Mouse (Mus musculus): ENCODE results near the gene Cd200r2.
"Not testable (repeated sequence)": the region's sequence is repeated elsewhere in the genome, so short reads cannot be mapped to it uniquely, and the experiment has no call there.

Cd200r2 gene

DNA sequence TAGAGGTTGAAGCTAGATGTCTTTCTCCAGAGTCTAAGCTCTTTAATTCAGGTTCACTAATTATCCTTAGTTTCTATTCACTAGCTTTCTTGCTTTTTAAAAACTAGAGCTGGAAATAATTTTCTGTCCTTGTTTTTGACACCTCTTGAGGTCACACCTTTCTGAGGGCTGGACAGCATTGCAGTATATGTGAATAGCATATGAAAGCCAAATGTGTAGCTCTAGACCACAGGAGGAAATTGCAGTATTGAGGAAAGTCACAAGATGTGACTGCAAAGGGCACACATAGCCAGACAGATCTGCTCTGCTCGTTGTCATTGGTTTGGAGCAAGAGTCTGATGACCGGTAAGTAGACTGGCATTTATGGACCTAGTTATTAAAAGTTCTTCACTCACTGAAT, at the start of gene Cd200r2:
Gene Cd200r2, plus strand, starts transcription at position 301 of the 400 bp plus-strand sequence.
- no peak for DNase-seq (ENCODE audit: low spot score)

DNA sequence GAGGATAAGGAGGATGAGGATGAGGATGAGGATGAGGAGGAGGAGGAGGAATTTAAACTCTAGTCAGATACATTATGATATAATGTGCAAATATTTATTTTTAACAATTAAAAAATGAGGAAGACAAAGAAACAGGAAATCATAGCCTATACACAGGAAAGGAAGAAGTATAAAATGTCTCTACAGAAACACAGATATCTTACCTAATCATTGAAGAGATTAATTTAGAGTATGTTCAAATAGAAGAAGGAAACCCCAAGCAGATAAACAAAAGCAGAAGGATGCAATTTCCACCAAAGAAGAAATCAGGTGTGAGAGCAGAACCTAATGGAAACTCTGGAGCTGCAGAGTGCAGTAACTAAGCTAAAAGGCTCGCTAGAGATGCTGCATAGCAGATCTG, 48.9 kb upstream of the Cd200r2 start:
- no peak for DNase-seq (ENCODE audit: low spot score)

DNA sequence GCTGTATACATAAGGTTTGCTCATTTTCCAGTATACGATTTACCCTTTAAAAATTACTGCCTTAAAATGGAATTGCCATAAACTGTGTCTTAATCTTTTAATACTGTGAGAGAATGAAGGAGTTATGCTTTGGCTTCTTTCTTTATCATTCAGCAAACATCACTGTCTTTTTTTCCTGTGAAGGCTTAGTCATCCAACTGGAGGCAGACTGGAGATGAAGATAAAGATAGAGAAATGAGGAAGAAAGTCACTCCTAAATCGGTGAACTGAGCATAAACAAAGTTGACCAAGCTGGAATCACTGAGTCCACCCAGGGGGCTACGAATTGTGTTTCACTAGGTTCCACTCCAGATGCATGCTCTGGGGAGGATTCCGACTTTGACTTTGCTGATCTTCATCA, 46.4 kb upstream of the Cd200r2 start:
- no peak for DNase-seq (ENCODE audit: low spot score)

DNA sequence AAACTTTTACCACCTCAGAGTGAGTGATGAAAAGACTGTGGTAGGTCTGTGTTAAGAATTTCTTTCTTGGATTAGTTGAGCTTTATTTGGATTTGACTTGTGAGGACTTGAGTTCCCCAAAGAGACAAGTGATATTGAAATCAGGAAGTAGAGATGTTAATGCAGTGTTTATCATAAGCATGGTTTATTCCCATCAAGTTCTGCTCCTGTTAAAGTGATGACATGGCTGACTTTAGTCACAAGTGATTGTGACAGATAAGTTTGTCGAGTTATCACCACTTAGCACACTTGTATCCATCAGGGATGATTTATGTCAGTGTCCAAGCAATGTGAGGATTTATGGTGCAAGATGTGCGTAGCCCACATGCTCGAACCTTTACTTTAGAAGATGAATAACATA, 34.6 kb upstream of the Cd200r2 start:
- no peak for DNase-seq (ENCODE audit: low spot score)

DNA sequence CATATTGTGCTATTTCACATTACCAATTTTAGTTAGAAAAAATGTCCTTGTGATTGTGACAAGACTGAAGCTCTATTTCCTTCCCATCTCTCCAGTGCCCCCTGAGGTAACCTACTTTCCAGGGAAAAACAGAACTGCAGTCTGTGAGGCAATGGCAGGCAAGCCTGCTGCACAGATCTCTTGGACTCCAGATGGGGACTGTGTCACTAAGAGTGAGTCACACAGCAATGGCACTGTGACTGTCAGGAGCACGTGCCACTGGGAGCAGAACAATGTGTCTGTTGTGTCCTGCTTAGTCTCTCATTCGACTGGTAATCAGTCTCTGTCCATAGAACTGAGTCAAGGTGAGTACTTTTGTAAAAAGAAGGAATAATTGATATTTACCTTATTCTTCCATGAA, 33.7 kb upstream of the Cd200r2 start:
- DNase-seq (ENCODE audit: low spot score): not testable (repeated sequence)

DNA sequence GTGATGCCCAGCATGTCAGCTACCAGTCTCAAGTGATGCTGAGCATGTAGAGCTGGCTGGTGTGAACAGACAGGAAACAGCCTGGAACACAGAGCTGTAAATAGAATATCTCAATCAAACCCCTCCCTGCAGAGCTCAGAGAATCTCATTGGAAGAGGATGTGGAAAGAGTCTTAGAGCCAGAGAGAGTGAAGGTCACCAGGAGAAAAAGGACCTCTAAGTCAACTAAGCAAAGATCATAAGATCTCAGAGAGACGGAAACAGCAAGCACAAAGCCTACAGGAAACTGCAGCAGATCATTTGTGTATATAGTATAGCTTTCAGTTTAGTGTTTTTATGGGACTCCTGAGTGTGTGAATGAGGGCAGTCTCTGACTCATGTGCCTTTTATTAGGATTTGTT, 8.3 kb downstream of the Cd200r2 start:
- DNase-seq (ENCODE audit: low spot score): no peak

DNA sequence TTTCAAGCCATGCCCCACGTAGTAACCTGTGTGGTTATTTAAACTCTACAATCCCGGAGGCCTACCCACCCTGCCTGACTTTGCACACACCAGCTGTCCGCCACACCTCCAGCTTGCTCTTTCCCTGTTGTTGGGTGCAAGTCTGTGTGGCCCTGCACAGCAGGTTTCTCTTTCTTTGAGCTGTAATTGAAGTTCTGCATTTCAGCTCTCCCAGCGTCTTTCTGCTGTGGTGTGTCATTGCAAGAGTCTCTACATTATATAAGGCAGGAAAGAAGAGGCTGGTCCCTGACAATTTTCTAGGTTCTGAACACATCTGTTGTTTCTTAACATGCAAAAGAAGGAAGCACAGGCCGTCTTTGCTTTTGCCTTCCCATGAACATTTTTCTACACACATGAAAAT, 9.7 kb downstream of the Cd200r2 start:
- DNase-seq (ENCODE audit: low spot score): no peak

DNA sequence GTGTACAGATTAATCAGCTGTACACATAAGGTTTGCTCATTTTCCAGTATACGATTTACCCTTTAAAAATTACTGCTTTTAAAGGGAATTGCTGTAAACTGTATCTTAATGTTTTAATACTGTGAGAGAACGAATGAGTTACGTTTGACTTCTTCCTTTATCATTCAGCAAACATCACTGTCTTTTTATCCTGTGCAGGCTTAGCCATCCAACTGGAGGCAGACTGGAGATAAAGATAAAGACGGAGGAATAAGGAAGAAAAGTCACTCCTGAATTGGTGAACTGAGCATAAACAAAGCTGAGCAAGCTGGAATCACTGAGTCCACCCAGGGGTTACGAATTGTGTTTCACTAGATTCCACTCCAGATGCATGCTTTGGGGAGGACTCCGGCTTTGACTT, 10.7 kb downstream of the Cd200r2 start:
- DNase-seq (ENCODE audit: low spot score): no peak

DNA sequence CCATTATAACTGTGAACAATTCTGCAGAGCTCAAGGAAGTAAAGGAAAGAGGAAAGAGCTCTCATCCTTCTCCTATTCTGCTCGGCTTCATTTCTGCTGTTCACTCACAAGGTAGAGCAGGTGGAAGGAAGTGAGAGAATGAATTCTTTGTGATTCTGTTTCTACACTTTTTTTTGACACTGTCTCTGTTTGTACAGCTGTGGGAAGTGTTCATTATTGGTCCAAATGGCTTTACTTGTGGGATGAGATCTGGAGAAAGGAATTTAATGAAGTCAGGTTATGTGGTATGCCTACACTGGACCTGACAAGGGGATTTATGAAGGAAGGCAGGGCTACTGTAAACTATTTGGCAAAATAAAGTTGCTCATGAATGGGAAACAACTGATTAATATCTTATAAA, 23.9 kb downstream of the Cd200r2 start:
- DNase-seq (ENCODE audit: low spot score): no peak

DNA sequence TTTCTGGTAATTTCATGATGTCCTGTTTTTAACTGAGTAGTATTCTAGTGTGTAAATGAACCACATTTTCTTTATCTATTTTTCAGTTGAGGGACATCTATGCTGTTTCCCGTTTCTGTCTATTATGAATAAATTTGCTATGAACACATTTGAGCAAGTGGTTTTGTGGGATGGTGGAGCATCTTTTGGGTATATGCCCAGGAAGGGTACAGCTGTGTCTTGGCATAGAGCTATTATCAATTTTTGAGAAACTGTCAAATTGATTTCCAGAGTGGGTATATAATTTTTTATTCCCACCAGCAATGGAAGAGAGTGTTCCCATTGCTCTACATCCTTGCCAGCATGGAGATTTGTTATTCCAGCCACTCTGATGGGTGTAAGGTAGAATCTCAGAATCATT, 65.1 kb downstream of the Cd200r2 start:
- DNase-seq (ENCODE audit: low spot score): no peak

DNA sequence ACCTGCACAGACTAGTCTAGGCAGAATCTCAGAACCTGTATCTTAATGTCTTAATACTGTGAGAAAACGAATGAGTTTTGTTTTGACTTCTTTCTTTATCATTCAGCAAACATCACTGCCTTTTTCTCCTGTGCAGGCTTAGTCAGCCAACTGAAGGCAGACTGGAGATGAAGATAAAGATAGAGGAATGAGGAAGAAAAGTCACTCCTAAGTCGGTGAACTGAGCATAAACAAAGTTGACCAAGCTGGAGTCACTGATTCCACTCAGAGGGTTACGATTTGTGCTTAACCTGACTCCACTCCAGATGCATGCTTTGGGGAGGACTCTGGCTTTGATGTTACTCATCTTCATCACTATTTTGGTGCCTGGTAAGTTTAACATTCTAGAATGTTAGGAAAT, 76.6 kb downstream of the Cd200r2 start, which contains the start of gene Cd200r3:
Gene Cd200r3, plus strand, starts transcription at position 211 of the 400 bp plus-strand sequence.
- DNase-seq (ENCODE audit: low spot score): no peak

DNA sequence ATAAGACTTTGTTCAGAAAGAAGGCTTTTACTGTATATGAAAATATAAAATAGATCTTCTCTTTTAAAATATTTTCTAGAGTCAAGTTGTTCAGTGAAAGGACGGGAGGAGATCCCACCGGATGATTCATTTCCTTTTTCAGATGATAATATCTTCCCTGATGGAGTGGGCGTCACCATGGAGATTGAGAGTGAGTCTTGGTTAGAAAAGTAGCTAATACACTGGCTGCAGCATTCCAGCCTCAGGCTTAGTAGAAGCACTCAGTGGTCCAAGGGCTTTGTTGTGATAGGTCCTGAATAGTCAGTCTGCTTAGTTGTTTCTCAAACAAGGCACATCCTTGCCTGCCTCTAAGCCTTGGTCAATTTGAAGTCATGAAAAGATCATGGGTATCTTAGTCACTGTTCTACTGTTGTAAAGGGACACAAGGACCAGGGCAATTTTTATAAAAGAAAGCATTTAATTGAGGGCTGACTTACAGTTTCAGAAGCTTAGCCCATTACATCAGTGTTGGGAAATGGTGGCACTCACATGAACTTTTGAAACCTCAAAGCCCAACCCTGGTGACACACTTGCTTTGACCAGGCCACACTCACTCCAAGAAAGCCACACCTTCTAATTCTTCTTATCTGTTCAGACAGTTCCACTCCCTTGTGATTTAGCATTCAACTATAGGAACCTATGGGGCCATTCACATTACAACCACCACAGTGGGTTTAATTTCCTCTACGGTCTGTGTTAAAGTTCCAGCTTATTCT, 84.6 kb downstream of the Cd200r2 start:
- no peak for DNase-seq (ENCODE audit: low spot score)

DNA sequence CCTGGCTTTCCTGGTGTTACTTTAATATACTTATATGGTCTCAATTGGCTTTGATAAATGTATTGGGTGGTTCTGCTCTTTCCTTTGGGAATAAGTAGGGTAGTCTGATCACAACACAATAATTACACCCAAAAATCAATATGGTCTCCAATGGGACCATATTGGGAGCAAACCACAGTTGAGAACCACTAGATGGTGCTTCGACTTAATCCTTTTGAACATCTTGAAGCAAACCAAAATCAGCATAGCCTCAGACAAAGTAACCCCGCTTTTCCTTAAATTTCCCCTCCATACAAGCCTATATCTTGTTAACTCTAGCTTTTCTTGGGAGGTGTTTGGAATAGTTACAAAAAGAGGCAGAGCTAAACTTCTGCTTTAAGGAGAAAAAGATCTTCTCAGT, 95.4 kb downstream of the Cd200r2 start:
- no peak for DNase-seq (ENCODE audit: low spot score)

DNA sequence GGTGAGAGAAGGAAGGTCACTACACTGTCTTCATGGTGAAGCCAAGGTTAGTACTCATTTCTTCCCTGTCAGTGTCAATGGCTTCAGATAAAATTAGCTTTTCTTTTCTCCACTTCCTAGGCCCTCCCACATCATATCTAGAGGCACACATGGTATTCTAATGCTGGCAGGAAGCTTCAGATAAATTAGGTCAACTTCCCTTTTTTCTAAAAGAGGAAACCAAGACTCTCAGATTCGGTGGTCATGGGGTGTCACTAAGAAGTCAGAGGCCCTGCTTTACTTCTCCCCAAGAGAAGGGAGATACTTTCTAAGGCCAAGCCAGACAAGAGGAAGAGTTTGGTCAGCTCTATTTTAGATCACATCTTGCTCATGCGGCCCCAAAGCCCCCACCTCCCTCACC, 95.9 kb downstream of the Cd200r2 start:
- no peak for DNase-seq (ENCODE audit: low spot score)

DNA sequence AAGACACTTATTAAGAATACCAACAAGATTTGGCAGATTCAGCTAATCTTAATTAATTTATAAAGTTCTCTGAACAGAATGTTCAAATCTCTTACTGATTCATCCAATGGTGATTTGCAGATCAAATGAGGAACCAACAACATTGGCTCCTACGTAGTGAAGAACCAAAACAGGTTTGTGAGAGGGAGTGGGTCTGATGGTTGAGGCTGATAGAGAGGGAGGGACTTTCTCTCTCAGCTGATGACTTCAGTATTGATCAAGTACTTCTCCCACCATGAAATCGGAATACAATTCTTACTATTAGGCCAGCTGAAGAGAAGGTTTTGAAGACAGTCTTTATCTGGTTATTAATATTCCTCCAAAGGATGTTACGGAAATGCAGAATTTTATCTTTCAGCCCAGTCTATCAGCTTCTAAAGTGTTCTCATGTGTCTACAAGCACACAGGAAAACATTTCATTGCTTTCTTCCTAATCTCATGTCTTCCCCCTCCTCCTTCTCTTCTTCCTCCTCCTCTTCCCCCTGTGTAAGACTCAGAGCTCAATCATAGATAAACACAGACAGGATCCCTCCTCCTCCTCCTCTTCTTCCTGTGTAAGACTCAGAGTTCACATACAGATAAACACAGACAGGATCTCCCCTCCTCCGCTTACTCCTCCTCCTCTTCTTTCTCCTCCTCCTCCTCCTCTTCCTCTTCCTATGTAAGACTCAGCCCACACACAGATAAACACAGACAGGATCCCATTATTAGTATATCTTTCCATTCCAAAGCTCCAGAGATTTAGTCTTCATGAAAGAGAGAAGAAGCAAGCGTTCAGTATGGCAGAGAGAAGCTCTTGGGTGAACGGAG, 97.9 kb downstream of the Cd200r2 start:
- no peak for DNase-seq (ENCODE audit: low spot score)

DNA sequence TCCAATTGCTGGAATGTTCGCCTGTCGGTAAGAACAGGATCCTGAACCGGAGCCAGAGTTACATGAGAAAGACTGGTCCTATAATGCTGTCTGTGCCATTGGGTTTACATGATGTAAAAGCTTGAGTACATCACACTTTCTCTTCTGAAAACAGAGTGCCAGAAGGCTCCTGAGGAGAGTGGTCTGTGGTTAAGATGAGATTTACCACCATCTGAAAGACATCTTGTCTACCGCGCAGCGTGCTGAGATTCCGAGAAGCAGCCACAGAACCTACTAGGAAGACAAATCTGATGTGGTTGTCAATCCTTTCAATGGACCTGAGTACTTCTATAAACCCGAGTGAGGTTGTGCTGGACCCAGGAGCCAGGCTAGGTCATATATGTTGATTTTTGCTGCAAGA, 98.5 kb downstream of the Cd200r2 start:
- DNase-seq (ENCODE audit: low spot score): no peak
